Mouse (Mus musculus) olfactory bulb, adult 2 months (tissue): ENCODE measurements around the gene Mb21d2.

ENCODE experiments used
- CTCF ChIP-seq: fragments of 200-500 bp; IDR thresholded peaks from 2 replicates; pipeline ENCODE4 v1.5.1; 2012; ENCODE audit warnings: low read depth, mild to moderate bottlenecking, low read length, moderate library complexity; ENCODE audit not compliant: insufficient read depth
- POLR2A ChIP-seq: fragments of 200-500 bp; IDR thresholded peaks from 2 replicates; pipeline ENCODE4 v1.6.1; 2012; ENCODE audit warnings: mild to moderate bottlenecking, low read depth, low read length, moderate library complexity; ENCODE audit not compliant: insufficient read depth

DNA sequence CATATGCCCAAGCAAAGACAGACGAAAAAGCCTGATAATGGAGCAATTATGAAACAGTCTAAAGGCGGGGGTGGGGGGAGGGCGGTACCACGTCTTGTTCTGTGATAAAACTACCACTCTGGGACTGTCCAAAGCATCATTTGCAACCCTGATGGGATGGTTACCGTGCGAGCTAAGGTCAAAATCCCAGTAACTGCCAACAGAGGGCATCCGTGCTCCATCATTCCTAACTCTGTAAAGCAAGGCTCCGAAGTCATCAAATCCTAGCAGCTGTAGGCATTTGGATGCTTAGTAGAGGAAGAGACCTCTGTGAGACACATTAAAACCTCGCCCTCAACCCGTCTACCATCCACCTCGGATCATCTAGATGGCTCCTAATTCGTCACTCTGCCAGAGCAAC, 91.5 kb downstream of the Mb21d2 start:
- TF ChIP-seq POLR2A (no peak), CTCF (0 out of 2 replicates have a peak, but pooled peaks have one; percentile 20)
